Mouse (Mus musculus) lung, postnatal 25 days (tissue): ENCODE results near the gene Eif4e3.

Experiments used
- DNase-seq: peaks from one replicate; pipeline ENCODE4 v3.0.0; 2022; ENCODE audit warnings: low spot score

The Eif4e3 gene

GRCm38 (mm10) chr6:99665457-99666317 is 884 bp downstream of the Eif4e3 start:
- DNase-seq = no peak

- no peak for DNase-seq
These were observed 3.3 kb downstream of the Eif4e3 start for GRCm38 (mm10) chr6:99663232-99663631.

DNA sequence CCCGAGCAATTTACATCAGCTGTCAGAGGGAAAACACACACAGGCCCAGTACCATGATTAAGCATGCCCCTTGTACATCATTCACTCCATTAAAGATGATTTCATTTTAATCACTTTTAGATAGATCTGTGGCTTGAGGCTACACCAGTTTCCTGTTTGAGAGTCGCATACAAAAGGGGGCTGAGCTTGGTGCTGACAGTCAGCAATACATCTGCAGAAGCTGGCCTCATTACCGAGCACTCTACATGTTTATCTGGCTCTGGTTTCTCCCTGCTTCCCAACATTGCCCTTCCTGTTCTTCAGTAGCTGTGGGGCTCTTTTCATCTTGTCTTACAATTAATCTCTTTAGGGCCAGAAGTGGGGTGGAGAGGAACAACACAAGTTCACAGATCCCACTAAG is 6.1 kb downstream of the Eif4e3 start:
- DNase-seq = no peak

DNA sequence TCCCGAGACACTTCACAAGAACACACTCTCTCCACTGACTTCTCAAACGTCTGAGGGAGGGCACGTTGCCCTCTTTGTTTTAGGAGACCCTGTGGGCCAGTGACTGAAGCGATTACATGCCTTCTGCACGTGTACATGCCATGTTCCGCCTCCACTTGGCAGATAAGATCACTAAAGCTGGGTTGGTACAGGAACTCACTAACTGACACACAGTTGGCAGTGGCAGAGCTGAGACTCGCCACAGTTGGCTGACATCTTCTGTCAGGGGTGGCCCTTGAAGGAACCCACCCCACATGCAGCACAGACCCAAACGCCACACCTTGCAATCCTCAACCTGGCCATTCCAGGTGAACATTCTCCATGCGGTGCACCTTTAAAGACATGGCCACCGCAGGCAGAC is 8.0 kb downstream of the Eif4e3 start:
- DNase-seq = no peak

GRCm38 (mm10) chr6:99656088-99656487 is 10.5 kb downstream of the Eif4e3 start:
- DNase-seq = no peak

GRCm38 (mm10) chr6:99655488-99655887 is 11.1 kb downstream of the Eif4e3 start:
- no peak for DNase-seq

DNA sequence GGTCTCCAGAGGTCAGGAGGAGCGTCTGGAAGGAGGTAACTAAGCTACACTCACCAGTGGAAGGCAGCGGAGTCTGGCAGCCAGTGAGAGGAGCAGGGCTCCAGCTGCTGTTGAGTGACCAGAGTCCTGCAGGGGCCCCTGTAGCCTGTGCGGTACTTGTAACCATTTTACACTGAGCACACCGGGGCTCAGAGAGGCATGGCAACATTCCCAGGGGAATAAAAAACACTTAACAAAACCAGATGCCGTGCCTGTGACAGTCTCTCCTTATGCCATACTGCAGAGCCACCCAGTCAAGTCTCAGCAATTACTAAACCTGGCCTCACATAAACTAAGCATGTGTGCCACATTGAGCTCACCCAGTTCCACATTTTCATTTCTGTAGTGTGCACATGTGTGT is 12.2 kb downstream of the Eif4e3 start:
- no peak for DNase-seq

DNA sequence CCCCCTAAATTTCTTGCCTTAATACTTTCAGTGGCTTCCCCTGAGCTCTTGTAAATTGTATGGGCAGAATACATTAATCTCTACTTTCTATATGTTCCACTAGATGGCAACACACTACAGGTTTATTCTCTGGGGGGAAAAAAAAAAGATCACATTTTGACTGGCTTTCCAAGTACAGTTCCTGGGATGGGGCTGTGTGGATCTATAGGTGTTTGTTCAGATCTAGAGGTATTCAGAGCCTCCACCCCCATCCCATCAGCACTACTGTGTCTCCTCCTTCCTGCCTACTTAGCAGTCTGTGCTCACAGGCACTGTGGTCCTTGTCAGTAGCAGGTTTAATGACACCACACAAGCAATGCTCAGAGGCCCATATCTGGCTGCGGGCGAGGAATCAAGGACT is 14.2 kb downstream of the Eif4e3 start:
- DNase-seq = no peak

- DNase-seq = no peak
These were observed 17.3 kb downstream of the Eif4e3 start for GRCm38 (mm10) chr6:99649307-99649706.

- no peak for DNase-seq
These were observed 20.2 kb downstream of the Eif4e3 start for GRCm38 (mm10) chr6:99646344-99646743.

DNA sequence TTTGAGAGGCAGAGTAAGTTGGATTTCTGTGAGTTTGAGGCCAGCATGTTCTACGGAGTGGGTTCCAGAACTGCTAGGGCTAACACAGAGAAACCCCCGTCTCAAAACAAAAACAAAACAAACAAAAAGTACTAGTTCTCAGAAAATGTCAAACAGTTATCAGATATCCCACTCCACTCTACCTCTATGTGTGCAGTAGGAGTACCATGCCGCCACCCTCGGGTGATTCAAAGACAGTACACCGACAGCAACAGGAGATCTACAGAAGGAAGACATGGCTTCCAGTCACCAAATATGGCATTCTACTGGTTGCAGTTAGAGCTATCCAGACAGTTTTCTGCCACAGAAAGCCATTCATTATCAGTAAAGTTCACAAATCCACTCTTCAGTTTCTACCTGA is 21.7 kb downstream of the Eif4e3 start:
- DNase-seq = no peak

- no peak for DNase-seq
These were observed 22.2 kb downstream of the Eif4e3 start for GRCm38 (mm10) chr6:99644386-99644785.

DNA sequence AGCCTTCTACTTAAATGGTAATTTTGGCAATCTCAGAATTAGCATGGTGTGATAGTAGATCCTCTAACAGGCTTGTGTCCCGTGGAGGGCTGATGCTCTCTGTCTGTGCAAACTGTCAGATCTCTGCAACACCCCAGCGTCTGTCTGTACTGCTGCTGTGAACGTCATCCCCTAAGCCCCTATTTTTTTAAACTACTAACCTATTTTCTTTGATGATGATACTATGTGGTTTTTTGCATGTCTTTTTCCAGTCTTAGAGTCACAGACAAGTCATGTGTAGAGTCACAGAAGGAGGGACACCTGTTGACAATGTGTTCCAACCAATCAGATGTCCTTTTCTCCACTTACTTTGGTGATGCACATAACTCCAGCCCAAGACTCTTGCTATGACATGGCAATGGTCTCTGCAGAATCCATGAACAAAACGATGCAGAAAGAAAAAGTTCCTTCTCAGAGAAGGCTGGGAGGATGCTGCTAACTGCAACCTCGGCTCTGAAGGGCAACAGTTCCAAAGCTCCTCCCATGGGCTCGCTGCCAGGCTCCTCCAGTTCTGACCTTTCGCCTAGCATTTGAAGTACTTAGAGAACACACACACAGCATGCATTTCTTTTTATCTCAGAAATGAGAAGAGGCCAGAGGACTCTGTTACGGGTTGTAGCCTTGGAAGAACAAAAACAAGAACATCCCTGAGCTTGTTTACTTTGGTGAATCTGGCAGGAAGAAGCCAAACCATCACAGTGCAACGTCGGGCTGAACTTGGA is 23.0 kb downstream of the Eif4e3 start:
- peak; percentile 74 for DNase-seq

- DNase-seq = no peak
These were observed 29.1 kb downstream of the Eif4e3 start for GRCm38 (mm10) chr6:99637456-99637855.

- peak; percentile 38 for DNase-seq
These were observed 29.8 kb downstream of the Eif4e3 start for GRCm38 (mm10) chr6:99636801-99637200.

DNA sequence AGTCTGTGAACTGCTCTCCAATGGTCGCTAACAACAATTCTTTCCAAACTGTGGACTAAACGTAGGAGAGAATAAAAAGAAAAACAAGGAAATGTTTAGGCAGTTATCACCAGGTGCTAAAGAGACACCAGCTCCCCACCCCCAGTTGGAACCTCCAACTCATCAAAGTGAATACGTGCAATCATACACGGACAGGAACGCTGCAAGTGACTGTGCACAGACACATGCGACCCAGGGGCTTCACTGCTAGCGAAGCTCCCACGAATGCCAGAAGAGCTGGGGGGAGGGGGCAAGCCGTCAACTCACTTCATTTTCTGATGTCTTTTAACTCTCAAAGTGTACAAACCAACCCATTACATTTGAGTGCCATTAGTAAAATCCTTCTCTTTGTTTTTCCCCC is 30.4 kb downstream of the Eif4e3 start:
- DNase-seq = no peak

GRCm38 (mm10) chr6:99632121-99632980 is 34.2 kb downstream of the Eif4e3 start:
- DNase-seq = peak; percentile 61

GRCm38 (mm10) chr6:99631637-99632036 is 34.9 kb downstream of the Eif4e3 start:
- no peak for DNase-seq

GRCm38 (mm10) chr6:99629726-99630458 is 36.7 kb downstream of the Eif4e3 start:
- DNase-seq = no peak

DNA sequence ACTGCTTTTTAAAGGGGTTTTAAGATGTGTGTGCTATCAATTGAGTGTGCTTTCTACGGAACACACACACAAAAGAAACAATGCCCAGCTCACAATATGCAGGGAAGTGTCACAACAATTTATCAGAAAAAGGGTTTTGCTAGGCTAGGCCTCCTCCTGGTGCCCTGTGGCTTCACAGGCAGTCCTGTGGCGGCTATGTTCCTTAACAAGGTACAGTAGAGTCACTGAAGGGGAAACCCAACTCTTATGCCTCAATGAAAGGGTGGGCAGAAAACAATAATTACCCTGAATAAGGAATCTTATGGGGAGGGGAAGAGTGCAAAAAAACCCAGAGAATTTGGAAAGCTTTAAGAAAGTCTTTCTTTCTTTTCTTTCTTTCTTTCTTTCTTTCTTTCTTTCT is 40.2 kb downstream of the Eif4e3 start:
- no peak for DNase-seq

DNA sequence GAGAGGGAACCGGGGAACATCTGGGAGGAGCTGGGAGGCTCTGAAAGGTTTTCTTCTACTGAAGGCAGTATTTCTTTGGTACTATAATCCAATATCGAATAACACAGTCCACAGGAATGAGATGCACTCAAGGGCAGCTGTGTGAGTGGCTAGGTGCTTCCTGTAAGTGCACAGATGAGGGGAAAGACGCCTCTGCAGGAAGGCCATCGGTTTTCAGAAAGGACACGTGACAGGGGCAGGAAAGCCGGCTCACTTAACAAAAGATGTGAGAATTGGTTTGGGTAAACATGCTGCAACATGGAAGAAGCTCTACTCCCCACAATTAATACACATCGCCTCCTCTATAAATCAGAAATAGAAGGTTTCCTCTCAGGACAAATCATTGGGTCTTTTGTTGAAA is 40.8 kb downstream of the Eif4e3 start:
- no peak for DNase-seq

- DNase-seq = no peak
These were observed 41.3 kb downstream of the Eif4e3 start for GRCm38 (mm10) chr6:99625306-99625705.
